Mouse (Mus musculus) left cerebral cortex, adult 2 months (tissue): ENCODE data around the gene Nat14. TPM values are rescaled to one million over a fixed set of nuclear protein-coding genes. Genes with fewer than 3 reads are reported as not detected.

Experiments
- DNase-seq, 2 experiments: peaks; one replicate each; pipeline ENCODE4 v3.0.0; 2021 to 2022; ENCODE audit warnings: low spot score in 2 of 2, mixed read lengths in 1 of 2; ENCODE audit errors: extremely low spot score in 1 of 2
- H3K27ac ChIP-seq: fragments of 200-600 bp; 2 replicates; pipeline ENCODE4 v1.8.1; 2022
- H3K4me3 ChIP-seq: fragments of 200-600 bp; 2 replicates; pipeline ENCODE4 v1.8.1; 2022
- CTCF ChIP-seq: fragments of 200-600 bp; IDR thresholded peaks from 2 replicates; pipeline ENCODE4 v1.8.1; 2022; ENCODE audit warnings: antibody characterized with exemption, mild to moderate bottlenecking, moderate library complexity
- intact Hi-C: fragments of 180-260 bp; cut with DNase I; formaldehyde crosslinking; loops from one replicate; pipeline ENCODE4 v1.15.1; 2025
- total RNA-seq, 2 experiments: library from RNA; stranded (reverse); gene quantifications; 2 replicates each; pipeline ENCODE4 v1.2.3; 2021

The Nat14 gene
- total RNA-seq, 2 experiments from 2014 or later, result 99.7 to 109 TPM

- no peak overlapping the region for H3K27ac ChIP-seq
- intact Hi-C loops, result no loop called here
- TF ChIP-seq CTCF, result no peak
Observed at GRCm38 (mm10) chr7:4957361-4957760, 35.5 kb downstream of the Nat14 start.

GRCm38 (mm10) chr7:4963527-4963926 lies 41.7 kb downstream of the Nat14 start:
- no peak for DNase-seq
- Histone ChIP-seq H3K4me3 (no peak overlapping the region), H3K27ac (no peak overlapping the region)
- no peak; the same call in 1 of the 2 replicates for TF ChIP-seq CTCF
- intact Hi-C loops, result no loop called here

More at GRCm38 (mm10) chr7:4957361-4957760, 35.5 kb downstream of the Nat14 start:
- no peak overlapping the region for H3K4me3 ChIP-seq
- no peak for DNase-seq

- Histone ChIP-seq H3K27ac (no peak within 1 kb of the TSS), H3K4me3 (no peak within 1 kb of the TSS)
- peak; percentile 71 to 74 for DNase-seq
- intact Hi-C loops, result loop anchor here (1.0 kb wide), 1 partner anchor 21 kb away; no protein-coding TSS in a partner anchor
- TF ChIP-seq CTCF, result peak; percentile 77
Observed at GRCm38 (mm10) chr7:4964272-4964671, 42.4 kb downstream of the Nat14 start, which contains the start of gene Sbk2. Sbk2 (minus strand) TSS chr7:4964406.

GRCm38 (mm10) chr7:4964988-4965387 lies 43.2 kb downstream of the Nat14 start:
- Histone ChIP-seq H3K4me3 (no peak overlapping the region), H3K27ac (no peak overlapping the region)
- no peak for DNase-seq
- no peak for TF ChIP-seq CTCF
- intact Hi-C loops, result loop anchor here (1.0 kb wide), 1 partner anchor 22 kb away; no protein-coding TSS in a partner anchor

GRCm38 (mm10) chr7:4971068-4971467 lies 49.2 kb downstream of the Nat14 start, which contains the start of gene Sbk3:
Sbk3 (minus strand) TSS chr7:4971168.
- no peak within 1 kb of the TSS for H3K4me3 ChIP-seq
- intact Hi-C loops, result no loop called here
- no peak within 1 kb of the TSS for H3K27ac ChIP-seq
- TF ChIP-seq CTCF, result no peak
- no peak for DNase-seq

GRCm38 (mm10) chr7:4971710-4972109 lies 49.9 kb downstream of the Nat14 start:
- DNase-seq, result no peak
- Histone ChIP-seq H3K4me3 (no peak overlapping the region), H3K27ac (no peak overlapping the region)
- intact Hi-C loops, result no loop called here
- no peak for TF ChIP-seq CTCF

GRCm38 (mm10) chr7:4972321-4973047 lies 50.7 kb downstream of the Nat14 start:
- intact Hi-C loops, result no loop called here
- no peak for DNase-seq
- no peak for TF ChIP-seq CTCF

More at GRCm38 (mm10) chr7:4972321-4973047, 50.7 kb downstream of the Nat14 start:
- no peak overlapping the region for H3K4me3 ChIP-seq
- H3K27ac ChIP-seq, result no peak overlapping the region

Other genes with a start within 250 kb of the Nat14 start
- 100 to 1,000 TPM in 1 of 2 experiments, 10 to 100 TPM in 1; 99.9 to 102 TPM for gene Hspbp1, start 237.0 kb upstream of the Nat14 start, total RNA-seq
- 100 to 1,000 TPM; 425 to 440 TPM for gene Brsk1, start 231.4 kb upstream of the Nat14 start, total RNA-seq
- gene Tmem150b, start 196.8 kb upstream of the Nat14 start, total RNA-seq, result not detected
- 10 to 100 TPM; 23.8 to 31.1 TPM for gene Kmt5c, start 181.9 kb upstream of the Nat14 start, total RNA-seq
- gene Cox6b2, start 168.9 kb upstream of the Nat14 start, total RNA-seq, result 1 to 10 TPM; 3.8 to 4.8 TPM
- gene Fam71e2, start 150.7 kb upstream of the Nat14 start, total RNA-seq, result not detected
- under 1 TPM; 0.36 to 0.58 TPM for gene Il11, start 139.2 kb upstream of the Nat14 start, total RNA-seq
- gene Tmem190, start 139.1 kb upstream of the Nat14 start, total RNA-seq, result not detected
- 1 to 10 TPM; 2.5 to 4.0 TPM for gene Tmem238, start 132.4 kb upstream of the Nat14 start, total RNA-seq
- 100 to 1,000 TPM; 421 to 437 TPM for gene Rpl28, start 129.2 kb upstream of the Nat14 start, total RNA-seq
- 100 to 1,000 TPM; 104 to 117 TPM for gene Ube2s, start 109.4 kb upstream of the Nat14 start, total RNA-seq
- 100 to 1,000 TPM; 134 to 138 TPM for gene Shisa7, start 77.3 kb upstream of the Nat14 start, total RNA-seq
- 1 to 10 TPM; 6.9 to 9.3 TPM for gene Isoc2b, start 51.8 kb upstream of the Nat14 start, total RNA-seq
- gene Isoc2a, start 44.9 kb upstream of the Nat14 start, total RNA-seq, result 10 to 100 TPM; 11.3 to 12.6 TPM
- under 1 TPM; 0.27 to 0.28 TPM for gene Gm36210, start 15.5 kb upstream of the Nat14 start, total RNA-seq
- 10 to 100 TPM; 15.8 to 16.4 TPM for gene Zfp628, start 6.8 kb upstream of the Nat14 start, total RNA-seq
- gene Ssc5d, start 3.8 kb downstream of the Nat14 start, total RNA-seq, result 1 to 10 TPM; 2.8 to 4.4 TPM
- gene Sbk2, start 42.4 kb downstream of the Nat14 start, total RNA-seq, result under 1 TPM in 1 of 2 experiments, not detected in 1; 0.91 TPM
- gene Sbk3, start 49.1 kb downstream of the Nat14 start, total RNA-seq, result 1 to 10 TPM; 1.1 to 1.5 TPM
- gene Zfp579, start 74.1 kb downstream of the Nat14 start, total RNA-seq, result 10 to 100 TPM; 28.9 to 33.0 TPM
- 1 to 10 TPM; 6.3 to 6.5 TPM for gene Zfp524, start 92.4 kb downstream of the Nat14 start, total RNA-seq
- gene Fiz1, start 92.7 kb downstream of the Nat14 start, total RNA-seq, result 10 to 100 TPM; 24.1 to 26.3 TPM
- gene Gm44973, start 93.5 kb downstream of the Nat14 start, total RNA-seq, result not detected
- gene Zfp865, start 98.3 kb downstream of the Nat14 start, total RNA-seq, result 10 to 100 TPM; 36.3 to 40.3 TPM
- gene Ccdc106, start 98.5 kb downstream of the Nat14 start, total RNA-seq, result 10 to 100 TPM; 53.3 to 59.1 TPM
- not detected for gene 4632433K11Rik, start 112.1 kb downstream of the Nat14 start, total RNA-seq
- 1 to 10 TPM; 4.2 to 5.5 TPM for gene Zfp784, start 116.4 kb downstream of the Nat14 start, total RNA-seq
- gene Zfp580, start 129.5 kb downstream of the Nat14 start, total RNA-seq, result 10 to 100 TPM; 30.5 to 32.5 TPM
- gene U2af2, start 140.1 kb downstream of the Nat14 start, total RNA-seq, result 100 to 1,000 TPM; 183 to 187 TPM
- 100 to 1,000 TPM; 470 to 471 TPM for gene Epn1, start 158.2 kb downstream of the Nat14 start, total RNA-seq
- not detected for gene Rfpl4, start 194.9 kb downstream of the Nat14 start, total RNA-seq
- under 1 TPM in 1 of 2 experiments, not detected in 1; 0.58 TPM for gene Rasl2-9, start 203.9 kb downstream of the Nat14 start, total RNA-seq
- not detected for gene Vmn1r55, start 227.6 kb downstream of the Nat14 start, total RNA-seq